Mouse (Mus musculus): ENCODE results near the gene Rnf182.

Rnf182 gene

DNA sequence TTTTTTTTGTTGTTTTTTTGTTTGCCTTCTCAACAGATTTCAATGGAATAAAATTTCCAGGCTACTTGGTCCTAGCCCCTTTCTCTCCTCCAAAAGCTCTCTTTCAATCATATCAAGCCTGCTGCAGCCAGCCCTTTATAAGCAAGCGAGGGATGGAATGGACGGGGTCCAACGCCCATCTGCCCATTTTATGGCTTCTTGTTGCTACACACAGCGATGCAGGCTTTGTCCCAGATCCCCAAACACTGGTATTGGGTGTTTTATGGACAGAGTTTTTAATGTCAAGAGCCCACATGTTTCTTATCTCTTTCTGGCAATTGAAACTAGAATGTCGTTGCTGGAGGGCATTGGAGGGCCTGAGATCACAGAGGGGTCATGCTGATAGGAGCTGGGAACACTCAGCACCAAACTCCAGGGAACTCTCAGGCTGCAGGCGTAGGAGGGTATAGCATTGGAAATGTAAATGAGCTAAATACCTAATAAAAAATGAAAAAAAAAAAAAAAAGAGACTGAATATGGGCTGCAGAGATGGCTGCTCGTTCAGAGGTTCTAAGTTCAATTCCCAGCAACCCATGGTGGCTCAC is 89.1 kb downstream of the Rnf182 start:
- no peak for DNase-seq

- no peak for DNase-seq
Measured at GRCm38 (mm10) chr13:43706387-43706786, 90.9 kb downstream of the Rnf182 start.

GRCm38 (mm10) chr13:43709529-43709928 is 94.0 kb downstream of the Rnf182 start:
- DNase-seq, result no peak

GRCm38 (mm10) chr13:43711708-43712314 is 96.3 kb downstream of the Rnf182 start:
- no peak for DNase-seq

- DNase-seq, result no peak
Measured at GRCm38 (mm10) chr13:43714741-43715140, 99.2 kb downstream of the Rnf182 start.

GRCm38 (mm10) chr13:43715466-43715865 is 100.0 kb downstream of the Rnf182 start:
- DNase-seq, result no peak

DNA sequence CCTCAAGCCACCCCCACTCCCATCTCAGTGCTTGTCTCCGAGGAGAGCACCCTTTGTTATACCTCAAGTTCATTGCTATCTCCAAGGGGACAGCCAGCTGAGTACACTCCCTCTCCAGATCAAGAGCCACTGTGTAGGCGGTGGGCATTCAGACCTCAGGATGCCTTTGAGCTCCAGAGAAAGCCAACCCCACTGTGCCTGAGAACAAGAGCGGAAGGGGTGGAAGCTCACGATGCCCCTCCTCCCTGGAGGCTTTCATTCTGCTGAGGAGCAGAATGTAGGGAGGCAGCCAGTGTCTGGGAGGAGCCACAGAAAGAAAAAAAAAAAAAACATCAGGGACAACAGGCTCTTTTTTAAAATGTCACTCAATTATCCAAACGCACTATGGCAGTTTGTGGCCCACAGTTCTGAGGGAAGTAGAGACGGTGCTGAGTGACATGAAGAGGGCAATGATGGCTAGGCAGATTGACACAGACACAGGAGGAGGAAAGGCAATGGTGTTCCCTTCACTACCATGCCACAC is 101.1 kb downstream of the Rnf182 start:
- peak in 1 of 2 experiments; percentile 15 for DNase-seq

DNA sequence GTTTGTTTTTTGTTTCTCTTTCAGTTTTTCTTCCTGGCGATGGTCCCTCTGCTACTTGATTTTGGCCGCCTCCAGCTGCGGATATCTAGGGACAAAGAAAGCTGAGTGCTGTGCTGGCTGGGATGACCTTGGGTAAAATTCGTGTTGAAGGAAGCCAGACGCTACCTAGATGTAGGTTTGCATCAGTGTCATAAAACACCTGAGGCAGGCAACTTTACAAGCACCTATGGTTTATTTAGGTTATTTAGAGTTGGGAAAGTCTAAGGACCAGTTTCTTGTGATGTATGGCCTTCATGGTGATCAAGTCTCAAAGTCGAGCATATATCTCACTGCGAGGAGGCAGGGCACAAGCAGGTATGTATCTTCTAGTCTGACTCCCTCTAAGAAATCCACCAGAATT is 102.7 kb downstream of the Rnf182 start:
- DNase-seq, result no peak

DNA sequence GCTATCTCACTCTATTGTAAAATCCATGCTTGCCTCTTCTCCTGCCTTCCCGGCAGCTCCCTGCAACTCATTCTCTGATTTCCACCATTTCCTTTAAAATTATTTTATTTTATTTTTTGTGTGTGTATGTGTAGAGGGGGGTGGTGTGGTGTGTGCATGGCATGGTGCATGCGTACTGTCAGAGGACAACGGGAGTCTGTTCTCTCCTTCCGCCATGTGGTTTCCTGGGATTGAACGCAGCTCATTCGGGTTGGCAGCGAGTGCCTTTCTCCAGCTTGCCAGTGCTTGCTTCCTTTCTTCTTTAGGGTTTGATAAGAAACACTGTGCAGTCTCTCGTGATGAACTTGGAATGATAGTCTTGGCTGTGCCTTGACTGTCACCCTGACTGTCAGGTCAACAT is 105.0 kb downstream of the Rnf182 start:
- DNase-seq, result no peak
